Mouse (Mus musculus) left cerebral cortex, adult 18-20 months (tissue): ENCODE data around the gene Tpst2. TPM values are rescaled to one million over a fixed set of nuclear protein-coding genes. Genes with fewer than 3 reads are reported as not detected.
A peak's percentile ranks its signal among the peaks of the same experiment; 100 is the strongest.
"Not testable (repeated sequence)": the region's sequence is repeated elsewhere in the genome, so short reads cannot be mapped to it uniquely, and the experiment has no call there.

Experiments
- DNase-seq, 2 experiments: peaks; one replicate each; pipeline ENCODE4 v3.0.0; 2021 to 2022; ENCODE audit warnings: low spot score in 2 of 2, mixed read lengths in 1 of 2
- total RNA-seq, 2 experiments: library from RNA; stranded (reverse); gene quantifications; 2 replicates each; pipeline ENCODE4 v1.2.3; 2021

Tpst2 gene
- total RNA-seq, 2 experiments from 2014 or later, result 29.6 to 39.3 TPM

- DNase-seq, result no peak
Measured at GRCm38 (mm10) chr5:112295162-112295561, 18.7 kb downstream of the Tpst2 start.

- DNase-seq, result no peak
Measured at GRCm38 (mm10) chr5:112295564-112295963, 19.1 kb downstream of the Tpst2 start.

- DNase-seq, result no peak
Measured at GRCm38 (mm10) chr5:112296404-112297181, 20.1 kb downstream of the Tpst2 start.

- DNase-seq, result no peak
Measured at GRCm38 (mm10) chr5:112297257-112297656, 20.8 kb downstream of the Tpst2 start.

- no peak for DNase-seq
Measured at GRCm38 (mm10) chr5:112298226-112298988, 21.9 kb downstream of the Tpst2 start.

- no peak for DNase-seq
Measured at GRCm38 (mm10) chr5:112299399-112299798, 22.9 kb downstream of the Tpst2 start.

GRCm38 (mm10) chr5:112300112-112300511 lies 23.6 kb downstream of the Tpst2 start:
- DNase-seq, result no peak

GRCm38 (mm10) chr5:112300721-112301308 lies 24.3 kb downstream of the Tpst2 start:
- DNase-seq, result no peak

GRCm38 (mm10) chr5:112301694-112302093 lies 25.2 kb downstream of the Tpst2 start:
- no peak for DNase-seq

GRCm38 (mm10) chr5:112302310-112302709 lies 25.8 kb downstream of the Tpst2 start:
- DNase-seq, result no peak

GRCm38 (mm10) chr5:112305842-112306241 lies 29.4 kb downstream of the Tpst2 start:
- no peak for DNase-seq

- DNase-seq, result no peak
Measured at GRCm38 (mm10) chr5:112313222-112313885, 36.9 kb downstream of the Tpst2 start.

- DNase-seq, result no peak
Measured at GRCm38 (mm10) chr5:112316468-112316867, 40.0 kb downstream of the Tpst2 start.

GRCm38 (mm10) chr5:112317328-112317727 lies 40.8 kb downstream of the Tpst2 start:
- no peak for DNase-seq

GRCm38 (mm10) chr5:112319343-112319742 lies 42.9 kb downstream of the Tpst2 start:
- DNase-seq, result not testable (repeated sequence)

- no peak for DNase-seq
Measured at GRCm38 (mm10) chr5:112320379-112320778, 43.9 kb downstream of the Tpst2 start.

GRCm38 (mm10) chr5:112320936-112321335 lies 44.4 kb downstream of the Tpst2 start:
- DNase-seq, result peak; percentile 66 to 85

- no peak for DNase-seq
Measured at GRCm38 (mm10) chr5:112321376-112321775, 44.9 kb downstream of the Tpst2 start.

- no peak for DNase-seq
Measured at GRCm38 (mm10) chr5:112323246-112323645, 46.8 kb downstream of the Tpst2 start.

GRCm38 (mm10) chr5:112324637-112325545 lies 48.4 kb downstream of the Tpst2 start:
- no peak for DNase-seq
